Mouse (Mus musculus): ENCODE results near the gene Dnah11. TPM values are rescaled to one million over a fixed set of nuclear protein-coding genes. Genes with fewer than 3 reads are reported as not detected.

Gene Dnah11
- 1 to 10 TPM in 1 of 2 experiments, under 1 TPM in 1; 0.72 to 1.4 TPM for total RNA-seq (2021)

DNA sequence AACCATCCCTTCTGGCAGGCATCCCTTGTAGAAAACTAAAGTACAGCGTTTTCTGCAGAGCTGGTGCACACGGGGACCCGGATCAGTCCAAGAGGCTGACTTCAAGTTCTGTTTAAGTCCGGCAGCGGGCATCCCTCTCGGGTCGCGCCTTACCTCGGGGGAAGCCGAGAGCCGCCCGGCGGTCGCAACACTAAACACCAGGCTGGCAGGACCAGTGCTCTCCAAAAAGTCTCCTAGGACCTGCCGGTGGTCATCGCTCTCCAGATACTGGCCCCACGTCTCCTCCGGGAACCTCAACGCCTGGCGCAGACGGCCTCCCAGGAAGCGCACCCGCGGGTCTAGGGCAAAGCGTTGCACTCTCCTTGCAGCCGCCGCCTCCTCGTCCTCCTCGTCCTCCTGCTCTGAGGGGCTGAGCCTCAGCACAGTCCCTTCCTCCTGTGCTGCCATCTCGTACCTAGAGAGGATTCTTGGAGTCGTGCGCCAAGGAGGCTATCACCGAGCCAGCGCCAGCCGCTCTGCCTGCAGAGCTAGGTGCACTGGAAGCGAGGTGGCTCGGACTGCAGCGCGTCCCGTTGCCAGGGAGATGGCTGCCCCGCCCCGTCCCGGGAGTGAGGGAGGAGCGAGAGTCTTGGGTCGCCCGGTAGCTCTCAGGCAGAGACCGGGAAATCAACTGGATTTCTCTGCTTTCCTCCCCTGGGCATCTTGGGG is at the start of gene Dnah11:
Gene Dnah11 (minus strand): TSS at position 658 of the 708 bp plus-strand sequence.
- DNase-seq: peak; percentile 20 to 39

DNA sequence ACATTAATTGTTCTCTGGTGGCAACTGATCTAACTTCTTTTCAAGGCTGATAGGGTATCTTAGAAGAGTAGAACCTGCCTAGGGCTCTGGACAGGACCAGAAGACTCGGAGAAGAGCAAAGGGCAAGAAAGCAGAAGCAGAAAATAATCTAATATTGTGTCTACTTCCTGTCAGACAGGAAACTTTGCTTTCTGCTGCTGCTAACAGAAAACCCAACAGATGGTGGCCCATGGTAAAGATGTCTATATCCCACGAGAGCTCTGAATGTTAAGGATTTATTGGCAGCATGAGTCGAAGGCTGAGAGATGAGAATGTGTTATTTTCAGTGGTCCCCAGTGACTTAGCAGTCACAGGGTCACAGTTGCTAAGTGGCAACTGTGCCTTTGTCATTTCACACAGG is 22.3 kb upstream of the Dnah11 start:
- no peak for DNase-seq

DNA sequence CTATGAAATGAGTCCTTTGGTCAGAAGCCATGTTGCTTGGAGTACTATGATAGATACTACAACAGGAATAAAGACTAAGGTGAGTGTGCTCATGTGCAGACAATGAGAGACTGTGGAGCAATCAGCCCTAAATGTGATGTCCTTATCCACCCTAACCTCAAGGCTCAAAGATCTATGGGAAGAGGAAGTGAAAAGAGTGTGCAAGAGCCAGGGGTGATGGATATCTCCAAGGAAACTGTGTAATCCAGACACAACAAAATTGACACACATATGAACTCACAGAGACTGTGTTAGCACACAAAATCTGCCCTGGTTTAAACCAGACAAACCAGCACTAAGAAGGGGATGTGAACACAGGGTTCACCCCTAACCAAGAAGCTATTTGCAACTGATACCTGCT is 21.2 kb upstream of the Dnah11 start:
- DNase-seq: no peak

DNA sequence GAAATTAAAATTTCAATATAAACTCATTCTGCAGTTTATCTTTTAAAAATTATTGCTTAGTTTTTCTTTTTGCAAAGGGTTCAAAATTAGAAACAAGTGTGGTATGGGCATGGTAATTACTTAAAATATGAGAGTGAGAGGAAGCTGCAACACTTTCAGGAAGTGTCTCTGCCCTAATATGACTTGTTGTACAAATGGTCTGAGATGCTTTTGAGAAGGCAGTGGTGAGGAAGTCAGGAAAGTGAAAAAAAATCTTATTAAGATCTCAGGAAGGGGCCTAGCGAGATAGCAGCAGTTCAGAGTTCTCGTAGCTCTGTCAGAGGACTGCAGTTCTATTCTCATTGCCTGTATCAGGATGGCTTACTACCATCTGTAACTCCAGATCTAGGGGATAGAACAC is 13.3 kb upstream of the Dnah11 start:
- no peak for DNase-seq

DNA sequence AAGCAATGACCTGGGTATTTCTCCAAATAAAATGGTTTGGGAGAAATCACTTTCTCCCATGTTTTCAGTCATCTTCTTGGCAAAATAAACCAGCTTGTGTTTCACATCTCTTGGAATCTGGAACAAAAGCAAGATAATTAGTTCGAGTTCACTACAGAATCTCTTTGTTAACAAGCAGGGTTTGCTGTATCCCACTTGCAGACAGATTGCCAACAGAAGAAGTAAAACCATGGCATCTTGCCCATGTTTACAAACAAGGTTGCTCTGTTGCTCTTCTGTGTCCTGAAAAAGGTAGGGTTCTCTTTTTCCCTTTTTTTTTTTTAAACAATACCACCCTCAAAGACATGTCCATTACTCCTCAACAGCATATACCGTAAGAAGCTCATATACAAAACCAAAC is 2.3 kb downstream of the Dnah11 start:
- DNase-seq: no peak

DNA sequence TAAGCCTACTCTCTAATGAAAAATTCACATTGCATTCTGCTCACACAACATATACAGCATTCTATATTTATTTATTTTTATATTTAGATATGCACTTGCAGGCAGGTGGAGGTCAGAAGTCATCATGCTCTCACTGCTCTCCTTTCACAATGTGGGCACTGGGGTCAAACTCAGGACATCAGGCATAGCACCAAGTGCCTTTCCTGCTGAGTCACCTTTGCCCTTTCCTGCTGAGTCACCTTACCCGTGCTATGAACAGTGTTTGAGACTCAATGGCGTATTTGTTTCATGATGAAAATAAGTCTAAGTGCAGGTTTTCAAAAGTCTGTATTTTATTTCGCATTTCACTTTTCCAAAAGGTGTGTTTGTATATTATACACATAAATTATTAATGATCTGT is 9.3 kb downstream of the Dnah11 start:
- no peak for DNase-seq

DNA sequence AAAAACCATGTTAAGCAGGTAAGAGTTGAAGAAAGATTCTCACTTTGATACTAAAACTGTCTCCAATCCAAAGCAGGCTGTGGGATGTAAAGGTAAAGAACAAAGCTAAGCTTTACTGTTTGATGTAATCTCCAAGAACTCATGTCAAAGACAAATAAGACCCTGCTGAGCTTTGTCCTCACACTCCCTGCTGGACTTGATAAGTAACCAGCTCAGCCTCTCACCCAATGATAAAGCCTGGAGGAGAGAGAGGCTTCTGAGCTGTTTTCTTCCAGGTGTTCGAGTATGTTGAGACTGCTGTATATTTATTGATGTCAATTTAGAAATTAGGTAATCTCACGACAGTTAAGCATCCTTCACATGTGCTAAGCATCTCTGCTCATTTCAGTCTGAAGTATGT is 11.2 kb downstream of the Dnah11 start:
- no peak for DNase-seq

DNA sequence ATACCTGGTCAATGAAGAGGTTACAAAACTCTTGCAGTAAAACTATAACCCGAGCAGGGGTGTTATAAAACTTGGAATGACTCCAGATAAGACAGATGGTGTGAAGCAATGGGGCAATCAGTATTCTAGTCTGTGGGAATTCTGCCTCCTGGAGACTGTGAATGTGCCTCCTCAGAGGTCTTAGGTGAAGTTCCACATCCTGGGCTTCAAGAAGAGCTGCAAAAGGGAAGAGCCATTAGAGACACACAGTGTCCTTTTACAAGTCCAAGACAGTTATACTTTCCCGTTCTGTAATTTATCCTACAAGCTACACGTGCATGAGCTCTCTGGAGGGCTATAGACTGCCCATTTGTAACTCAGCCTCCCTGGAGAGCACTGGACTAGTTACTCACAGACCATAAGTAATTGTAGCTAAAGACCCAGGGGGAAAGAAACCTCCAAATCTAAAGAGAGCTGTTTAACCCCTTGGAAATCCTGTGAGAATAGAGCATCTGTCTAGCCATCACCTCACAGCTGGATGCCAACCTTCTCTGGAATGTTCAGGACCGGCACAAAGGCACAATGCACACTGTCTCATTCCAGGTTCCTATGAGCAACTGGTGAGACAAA is 11.9 kb downstream of the Dnah11 start:
- no peak for DNase-seq

DNA sequence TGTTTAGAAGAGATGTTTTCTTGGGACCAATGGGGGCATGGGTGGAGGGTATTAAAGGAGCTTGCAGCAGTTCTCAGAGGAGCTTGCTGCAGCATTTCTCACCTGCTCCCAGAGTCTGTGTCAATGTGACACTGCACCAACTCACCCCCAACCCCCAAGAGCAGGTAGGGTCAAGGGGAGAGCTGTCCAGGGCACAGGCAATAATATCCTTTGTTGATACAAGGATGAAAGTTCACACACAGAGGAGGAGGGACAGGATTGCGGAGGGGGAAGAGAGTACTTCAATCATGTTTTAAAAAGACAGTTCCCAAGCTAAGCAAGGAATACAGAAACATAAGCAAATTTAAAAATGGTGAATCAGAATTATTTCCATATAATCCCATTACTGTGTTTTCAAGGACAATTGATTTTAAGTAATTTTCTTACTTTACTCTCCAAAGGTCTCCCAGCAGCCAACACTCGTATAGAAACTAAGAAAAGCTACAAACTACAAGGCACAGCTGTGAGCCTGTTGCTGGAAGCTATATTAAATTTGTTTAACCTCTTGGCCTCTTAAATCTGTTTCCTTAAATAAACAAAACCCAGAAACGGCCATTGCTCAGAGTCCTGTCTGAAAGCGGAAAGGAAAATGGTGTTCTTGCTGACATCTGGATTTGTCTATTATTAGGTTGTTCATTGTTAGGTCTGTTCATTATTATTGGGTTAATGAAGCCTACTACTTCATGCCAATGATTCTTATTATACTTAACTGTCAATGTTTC is 12.5 kb downstream of the Dnah11 start:
- DNase-seq: no peak

DNA sequence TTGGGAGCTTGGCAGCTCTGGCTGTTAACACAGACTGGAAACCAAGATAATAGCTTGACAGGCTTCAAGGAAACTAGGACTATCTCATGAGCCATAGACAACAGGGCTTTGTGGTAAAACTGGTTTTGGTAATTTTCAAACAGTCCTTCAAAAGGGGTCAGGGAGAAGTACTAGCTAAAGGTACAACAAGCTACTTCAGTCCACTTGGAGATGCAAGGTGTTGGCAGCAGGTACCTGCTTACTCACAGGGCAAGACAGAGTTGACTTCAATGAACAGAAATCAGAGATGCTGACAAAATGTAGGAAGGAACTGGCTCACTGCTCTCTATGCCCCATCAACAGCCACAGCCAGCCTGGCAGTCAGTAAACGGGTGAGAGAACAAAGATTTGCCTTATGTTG is 14.1 kb downstream of the Dnah11 start:
- DNase-seq: no peak

DNA sequence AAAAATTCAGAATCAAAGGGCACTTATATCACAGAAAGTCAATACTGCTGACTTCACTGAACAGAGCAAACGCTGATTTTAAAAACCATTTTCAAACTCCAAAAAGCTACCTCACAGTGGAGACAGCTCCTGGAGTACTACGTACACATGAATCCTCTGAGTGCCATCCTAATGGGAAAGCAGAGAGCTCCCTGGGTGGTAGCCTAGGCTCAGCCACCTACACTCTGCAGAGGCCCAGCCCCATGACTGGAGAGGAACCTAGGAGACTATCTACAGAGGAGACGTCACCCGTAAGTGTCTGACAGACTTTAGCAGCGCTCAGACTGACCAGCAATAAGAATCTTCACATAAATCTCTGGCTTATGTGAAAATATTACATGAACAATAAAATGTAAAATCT is 21.1 kb downstream of the Dnah11 start:
- DNase-seq: no peak

DNA sequence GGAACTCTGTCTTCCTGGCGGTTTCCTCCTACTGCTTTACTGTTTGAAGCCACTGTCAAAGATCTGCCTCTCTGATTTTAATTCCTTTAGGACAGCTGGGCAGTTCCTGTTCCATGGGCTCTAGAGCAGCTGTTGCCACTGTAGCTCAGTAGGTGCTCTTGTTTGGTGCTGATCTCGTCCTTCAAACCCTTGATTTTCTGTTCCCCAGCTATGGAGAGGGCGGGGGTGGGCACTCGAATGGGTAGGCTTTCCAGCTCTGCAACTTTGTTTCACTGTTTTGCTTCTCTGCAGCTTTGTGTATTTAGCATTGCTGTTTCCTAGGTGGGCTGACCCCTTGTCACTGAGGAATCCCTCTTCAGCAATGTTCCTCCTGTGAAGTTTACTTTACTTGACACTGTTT is 34.1 kb downstream of the Dnah11 start:
- no peak for DNase-seq

DNA sequence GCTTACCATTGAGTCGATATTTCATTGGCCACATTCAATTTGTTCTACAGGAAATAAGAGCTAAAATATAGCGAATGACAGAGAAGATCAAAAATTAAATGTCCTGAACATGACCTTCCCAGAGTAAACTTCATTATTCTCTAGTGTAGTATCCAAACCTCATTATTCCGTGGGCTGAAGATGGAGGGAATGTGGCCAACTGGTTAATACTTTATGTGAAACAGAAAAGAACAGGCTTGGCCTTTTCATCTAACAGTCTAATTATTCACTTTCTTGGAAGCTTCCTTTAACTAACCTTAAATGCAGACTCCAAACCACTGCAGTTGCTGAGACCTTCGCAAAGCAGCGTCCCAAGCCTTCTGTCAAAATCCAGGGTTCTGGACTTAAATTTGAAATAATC is 41.9 kb downstream of the Dnah11 start:
- no peak for DNase-seq

DNA sequence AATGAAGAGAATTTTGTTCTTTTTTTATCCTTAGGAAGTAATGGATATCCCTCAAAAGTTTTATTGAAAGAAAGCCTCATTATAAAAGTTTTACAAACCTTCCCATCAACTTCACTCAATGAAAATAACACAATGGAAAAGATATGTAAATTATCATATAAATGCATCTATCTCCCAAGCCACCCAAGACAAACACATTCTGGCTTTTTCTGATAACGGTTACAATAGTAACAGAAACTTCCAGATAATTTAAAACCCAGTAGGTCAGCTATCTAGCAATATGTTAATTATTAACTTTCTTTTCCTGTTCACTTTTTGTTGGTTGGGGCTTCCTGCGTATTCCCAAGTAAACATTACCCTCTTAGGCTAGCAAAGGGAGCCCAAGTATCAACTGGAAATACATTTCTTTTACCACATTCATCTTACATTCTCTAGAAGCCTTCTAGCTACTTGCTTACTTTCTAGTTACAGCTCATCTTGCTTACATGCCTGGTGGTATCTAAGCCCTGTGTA is 51.3 kb downstream of the Dnah11 start:
- no peak for DNase-seq

DNA sequence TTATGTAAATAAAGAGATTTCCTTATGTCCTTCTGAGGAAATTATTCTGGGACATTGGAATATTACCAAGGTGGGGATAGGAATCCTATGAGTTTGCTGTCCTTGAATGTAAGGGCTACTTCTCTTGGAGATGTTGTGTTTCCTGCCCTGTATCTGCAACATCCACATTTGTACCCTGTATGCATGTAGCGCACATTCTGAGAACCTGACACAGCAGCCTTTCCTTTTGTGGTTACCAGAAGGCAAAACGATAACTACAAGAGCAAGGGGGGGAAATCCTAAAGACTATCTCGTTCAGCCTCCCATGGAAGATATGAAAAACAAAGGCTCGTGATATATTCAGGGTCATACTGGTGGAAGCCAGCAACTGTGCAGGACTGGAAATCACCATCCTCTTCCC is 70.7 kb downstream of the Dnah11 start:
- no peak for DNase-seq

DNA sequence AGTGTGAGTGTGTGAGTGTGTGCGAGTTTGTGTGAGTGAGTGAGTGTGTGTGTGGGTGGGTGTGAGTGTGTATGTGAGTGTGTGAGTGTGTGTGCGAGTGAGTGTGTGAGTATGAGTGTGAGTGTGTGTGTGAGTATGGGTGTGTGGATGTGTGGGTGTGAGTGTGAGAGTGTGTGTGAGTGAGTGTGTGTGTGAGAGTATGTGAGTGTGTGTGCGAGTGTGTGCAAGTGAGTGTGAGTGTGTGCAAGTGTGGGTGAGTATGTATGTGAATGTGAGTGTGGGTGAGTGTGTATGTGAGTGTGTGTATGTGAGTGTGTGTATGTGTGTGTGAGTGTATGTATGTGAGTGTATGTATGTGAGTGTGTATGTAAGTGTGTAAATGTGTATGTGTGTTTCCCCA is 79.2 kb downstream of the Dnah11 start:
- no peak for DNase-seq

DNA sequence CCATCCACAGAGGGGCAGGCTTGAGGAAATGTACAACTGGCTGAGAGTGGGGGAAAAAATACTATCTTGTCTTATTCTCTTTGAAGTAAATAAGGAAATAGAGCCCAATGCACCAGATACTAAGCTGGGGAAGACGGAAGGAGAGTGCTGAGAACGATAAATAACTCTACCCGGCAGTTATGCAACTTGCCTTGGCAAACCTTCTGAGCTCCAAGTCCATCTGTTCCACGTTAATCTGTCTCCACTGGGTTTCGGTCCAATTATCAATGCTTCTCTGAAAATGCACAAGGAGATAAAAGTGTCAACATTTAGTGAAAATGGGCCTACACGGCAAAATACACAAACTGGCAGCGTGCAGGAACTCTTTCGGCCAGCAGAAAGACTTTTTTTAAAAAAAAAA is 86.2 kb downstream of the Dnah11 start:
- peak; percentile 45 to 48 for DNase-seq

DNA sequence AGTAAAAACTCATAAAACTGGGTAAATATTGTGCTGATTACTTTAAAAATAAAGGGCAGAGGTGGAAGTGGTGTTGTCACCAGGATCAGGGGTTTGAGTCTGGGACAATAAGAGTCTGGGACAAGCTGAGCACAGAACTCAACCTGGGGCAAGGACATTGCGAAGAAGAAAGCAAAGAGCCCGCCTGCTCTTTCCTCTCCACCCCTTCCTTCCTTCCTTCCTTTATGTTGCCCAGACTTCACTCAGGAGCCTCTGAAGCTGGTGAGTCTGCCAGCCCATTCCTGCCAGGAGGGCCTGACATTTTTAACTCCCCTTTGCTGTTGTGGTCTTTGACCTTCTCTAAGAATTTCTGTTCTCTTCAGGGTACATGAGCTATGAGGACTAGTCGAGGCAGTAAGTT is 86.9 kb downstream of the Dnah11 start:
- no peak for DNase-seq

DNA sequence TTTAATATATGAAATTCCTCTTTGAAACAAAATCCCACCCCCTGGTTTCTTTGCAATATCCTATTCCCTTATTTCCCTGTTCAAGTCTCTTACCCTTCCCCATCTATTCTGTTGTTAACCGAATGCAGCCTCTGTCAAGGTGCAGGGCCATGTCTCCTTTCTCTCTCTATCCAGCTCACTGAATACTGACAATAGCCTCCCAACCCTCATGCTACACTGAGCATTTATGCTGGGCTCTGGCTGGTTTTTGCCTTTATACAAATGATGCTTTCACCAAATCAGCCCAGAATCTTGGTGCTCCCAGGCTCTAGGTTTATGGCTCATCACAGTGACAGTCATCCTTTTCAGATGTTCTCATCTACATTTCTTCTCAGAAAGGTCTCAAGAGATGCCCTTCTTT is 91.1 kb downstream of the Dnah11 start:
- DNase-seq: no peak

DNA sequence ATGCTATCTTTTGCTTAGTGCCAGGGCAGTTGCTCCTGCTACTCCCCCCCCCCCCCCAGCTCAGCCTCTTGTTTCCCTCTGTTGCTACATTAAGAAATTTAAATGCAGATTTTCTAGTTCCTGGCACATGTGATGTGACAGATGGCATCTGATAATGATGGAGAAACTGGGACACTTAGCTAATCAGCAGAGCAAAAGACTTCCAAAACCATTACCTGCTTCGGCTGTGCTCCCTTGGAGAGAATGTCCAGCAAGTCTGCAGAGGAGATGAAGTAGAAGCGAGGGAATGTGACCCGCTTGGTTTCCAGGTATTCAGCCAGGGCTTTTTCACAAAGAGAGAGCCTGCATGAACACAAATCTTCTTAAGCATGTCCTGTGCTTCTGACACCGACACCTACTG is 94.3 kb downstream of the Dnah11 start:
- peak in 1 of 2 experiments; percentile 8 for DNase-seq

DNA sequence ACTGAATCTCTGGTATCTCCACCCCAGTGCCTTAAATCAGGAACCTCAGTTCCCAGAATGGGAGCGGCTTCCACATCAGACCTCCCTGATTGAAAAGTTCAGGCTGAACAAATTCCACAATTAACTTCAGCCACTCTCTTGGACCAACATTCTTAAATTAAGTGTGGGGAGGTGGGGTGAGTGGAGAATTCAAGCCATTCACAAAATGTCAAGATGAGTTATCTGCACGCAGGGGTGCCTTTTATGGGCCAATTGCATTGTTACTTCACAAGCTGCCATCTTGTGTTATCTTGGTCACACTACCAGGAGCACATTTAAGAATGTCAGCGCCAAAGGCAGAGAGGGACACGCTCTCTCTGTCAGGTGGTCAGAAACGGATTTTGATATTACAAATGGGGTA is 99.1 kb downstream of the Dnah11 start:
- DNase-seq: no peak

DNA sequence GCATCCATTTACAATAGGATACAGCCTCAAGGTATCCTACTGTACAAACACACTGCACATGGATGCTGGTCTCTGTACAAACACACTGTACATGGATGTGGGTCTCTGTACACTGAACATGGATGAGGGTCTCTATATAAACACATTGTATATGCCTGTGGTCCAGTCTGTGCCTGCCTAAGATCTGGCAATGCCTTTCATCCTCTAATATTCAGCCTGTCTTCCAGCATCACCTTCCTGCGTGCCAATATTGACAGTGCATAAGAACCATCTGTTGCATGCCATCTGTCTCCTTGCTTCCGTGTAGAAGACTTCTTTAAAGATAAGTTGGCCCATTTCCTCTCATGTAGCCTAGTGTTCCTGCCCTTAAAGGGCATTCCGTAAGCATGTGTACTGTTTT is 100.6 kb downstream of the Dnah11 start:
- peak in 1 of 2 experiments; percentile 16 for DNase-seq

DNA sequence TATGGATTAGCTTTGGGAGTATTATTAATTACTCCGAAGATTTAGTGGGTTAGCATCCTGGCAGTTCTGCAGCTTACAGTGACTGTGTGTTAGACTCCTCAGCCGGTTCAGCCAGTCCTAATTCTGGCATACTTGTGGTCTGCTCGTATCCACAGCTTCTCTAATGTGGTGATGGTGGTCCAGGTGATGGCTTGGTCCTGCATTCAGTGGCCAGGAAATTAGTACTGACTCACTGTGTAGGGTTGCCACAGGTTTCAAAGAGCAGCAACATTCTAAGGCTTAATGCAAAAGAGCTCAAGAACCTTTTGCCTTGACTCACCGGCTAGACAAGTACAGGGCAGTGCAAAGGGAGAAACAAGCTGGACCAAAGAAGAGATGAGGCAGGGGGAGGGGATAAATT is 103.9 kb downstream of the Dnah11 start:
- no peak for DNase-seq

DNA sequence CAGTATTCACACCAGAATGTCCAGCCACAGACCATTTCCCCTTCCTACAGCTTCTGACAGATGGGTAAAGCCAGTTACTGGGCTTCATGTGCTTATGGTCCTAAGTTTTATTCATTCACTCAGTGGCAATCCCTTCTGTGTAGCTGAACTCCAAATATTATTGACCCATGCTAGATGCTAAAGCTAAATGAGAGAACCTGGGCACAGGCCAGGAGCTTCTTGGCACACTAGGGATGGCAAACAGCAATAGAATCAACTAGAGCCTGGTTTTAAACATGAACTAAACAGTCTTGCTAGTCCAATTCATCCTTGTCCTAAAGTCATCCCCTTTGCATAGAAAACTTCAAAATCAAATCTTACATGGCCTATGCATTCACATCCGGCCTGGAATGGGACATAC is 113.6 kb downstream of the Dnah11 start:
- no peak for DNase-seq
